Mouse (Mus musculus) cortical plate, adult 2 months (tissue): ENCODE measurements around the gene Pik3r5. TPM values are rescaled to one million over a fixed set of nuclear protein-coding genes. Genes with fewer than 3 reads are reported as not detected.

ENCODE experiments used
- H3K27ac ChIP-seq: fragments of 200-500 bp; 2 replicates; pipeline ENCODE4 v1.5.1; 2012; ENCODE audit warnings: low read length, control low read depth, inconsistent platforms; ENCODE audit not compliant: insufficient read depth
- H3K4me1 ChIP-seq: fragments of 200-500 bp; 2 replicates; pipeline ENCODE4 v1.6.1; 2011; ENCODE audit warnings: low read length; ENCODE audit not compliant: control insufficient read depth, insufficient read depth
- H3K4me3 ChIP-seq: fragments of 200-500 bp; 2 replicates; pipeline ENCODE4 v1.5.1; 2011; ENCODE audit warnings: mild to moderate bottlenecking, low read length, control low read depth; ENCODE audit not compliant: insufficient read depth
- CTCF ChIP-seq: fragments of 200-500 bp; IDR thresholded peaks from 2 replicates; pipeline ENCODE4 v1.5.1; 2011; ENCODE audit warnings: mild to moderate bottlenecking, control low read depth, low read length; ENCODE audit not compliant: insufficient read depth; ENCODE audit errors: extremely low read depth
- POLR2A ChIP-seq: fragments of 200-500 bp; IDR thresholded peaks from 2 replicates; pipeline ENCODE4 v1.6.1; 2011; ENCODE audit warnings: mild to moderate bottlenecking, low read length, control low read depth; ENCODE audit not compliant: insufficient read depth; ENCODE audit errors: extremely low read depth
- polyA plus RNA-seq: library from polyadenylated mRNA; depleted of rRNA; stranded (reverse); fragments of >200 nt; gene quantifications from 2 replicates; pipeline ENCODE4 v1.2.3, GENCODE M21; 2012

Gene Pik3r5
- polyA plus RNA-seq, 1 experiment: 2.6 TPM

DNA sequence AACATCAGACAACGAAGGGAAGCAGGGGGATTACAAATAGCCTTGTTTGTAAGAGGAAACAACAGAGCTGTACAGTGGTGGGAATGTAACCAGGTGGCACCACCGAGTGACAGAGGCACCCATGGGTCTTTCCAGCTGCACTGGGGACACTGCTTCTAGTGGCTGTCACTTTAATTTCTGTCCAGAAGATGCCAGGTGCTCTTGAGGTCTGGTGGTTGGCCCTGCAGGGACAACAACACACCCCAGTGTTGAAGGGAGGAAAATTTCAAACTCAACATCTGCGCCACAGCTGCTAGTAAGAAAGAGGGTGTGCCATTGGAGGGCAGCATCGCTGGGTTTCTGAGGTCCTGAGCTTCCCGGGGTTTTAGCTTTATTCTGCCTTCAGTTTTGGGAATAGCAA, 1.3 kb upstream of the Pik3r5 start:
- Histone ChIP-seq H3K4me3 (no peak overlapping the region), H3K4me1 (no peaks in the 10 kb centered on the region), H3K27ac (no peak overlapping the region)
- TF ChIP-seq CTCF (no peak), POLR2A (no peak)

DNA sequence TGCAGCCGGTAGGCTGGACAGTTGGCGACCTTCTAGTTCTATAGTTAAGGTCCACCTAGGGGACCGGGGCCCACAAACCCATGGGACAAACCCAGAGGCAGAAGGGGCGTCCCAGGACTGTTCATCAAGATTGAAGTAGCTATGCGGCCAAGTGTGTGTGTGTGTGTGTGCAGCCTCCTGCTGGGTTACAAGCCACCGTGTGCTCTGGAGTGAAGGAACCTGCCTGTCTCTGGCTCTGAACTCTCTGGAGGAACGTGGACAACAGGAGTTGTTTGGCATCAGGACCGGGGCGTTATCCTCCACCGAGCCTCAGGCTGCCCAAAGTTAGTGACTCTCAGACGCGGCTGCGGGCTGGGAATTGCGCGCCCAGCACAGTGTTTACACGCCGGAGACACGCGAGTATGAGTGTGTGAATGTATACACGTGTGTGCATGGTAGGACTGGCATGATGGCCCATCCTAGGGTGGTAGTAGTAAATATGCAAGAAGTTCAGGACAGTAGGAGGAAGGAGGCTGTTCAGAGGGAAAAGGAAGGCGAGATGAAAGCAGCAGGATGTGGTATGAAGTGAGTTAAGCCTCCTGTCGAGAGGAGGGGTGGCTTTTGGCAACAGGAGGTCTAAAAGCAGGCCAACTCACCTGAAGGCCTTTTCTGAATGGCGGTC, 570 bp downstream of the Pik3r5 start:
- no peak overlapping the region for H3K27ac ChIP-seq
- H3K4me1 ChIP-seq: no peaks in the 10 kb centered on the region
- H3K4me3 ChIP-seq: peak overlapping the region; percentile 18
- no peak for TF ChIP-seq POLR2A
- no peak for TF ChIP-seq CTCF

DNA sequence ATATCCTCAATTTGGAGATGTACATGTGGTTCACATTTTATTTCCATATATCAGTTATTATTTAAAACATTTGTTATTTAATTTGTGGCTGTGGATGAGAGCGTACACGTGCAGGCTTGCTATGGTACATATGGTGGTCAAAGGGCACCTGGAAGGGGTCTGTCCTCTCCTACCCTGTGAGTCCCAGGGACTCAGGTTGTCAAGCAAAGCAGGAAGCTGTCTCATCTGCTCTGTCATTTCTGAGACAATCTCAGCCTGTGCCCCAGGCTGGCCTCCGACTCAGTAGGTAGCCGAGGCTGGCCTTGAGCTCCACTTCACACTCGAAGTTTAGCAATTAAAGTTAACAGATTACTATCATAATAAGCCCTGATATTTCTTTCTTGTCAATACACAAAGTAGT, 1.6 kb downstream of the Pik3r5 start:
- Histone ChIP-seq H3K4me1 (no peaks in the 10 kb centered on the region), H3K27ac (no peak overlapping the region), H3K4me3 (no peak overlapping the region)
- TF ChIP-seq CTCF (no peak), POLR2A (no peak)

DNA sequence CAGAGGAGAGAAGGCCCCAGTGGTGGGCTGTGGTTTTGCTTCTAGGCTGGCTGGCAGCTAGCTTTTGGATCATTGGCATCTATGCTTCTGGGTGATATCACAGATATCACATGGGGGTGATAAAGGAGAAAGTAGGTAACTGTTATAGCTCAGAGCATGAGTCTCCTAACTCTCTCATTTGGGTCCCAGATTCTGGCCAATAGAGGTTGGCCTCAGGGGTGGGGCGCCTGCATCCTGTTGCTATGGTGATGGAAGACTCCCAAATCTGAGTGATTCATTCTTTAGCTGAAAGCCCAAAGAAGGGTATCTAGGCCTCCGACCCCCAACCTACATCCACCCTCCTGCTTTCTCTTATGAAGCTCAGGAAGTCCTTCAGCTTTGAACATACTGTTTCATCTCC, 2.8 kb downstream of the Pik3r5 start:
- no peak for TF ChIP-seq CTCF
- no peak for TF ChIP-seq POLR2A
- no peak overlapping the region for H3K4me3 ChIP-seq
- H3K27ac ChIP-seq: no peak overlapping the region
- H3K4me1 ChIP-seq: no peaks in the 10 kb centered on the region

DNA sequence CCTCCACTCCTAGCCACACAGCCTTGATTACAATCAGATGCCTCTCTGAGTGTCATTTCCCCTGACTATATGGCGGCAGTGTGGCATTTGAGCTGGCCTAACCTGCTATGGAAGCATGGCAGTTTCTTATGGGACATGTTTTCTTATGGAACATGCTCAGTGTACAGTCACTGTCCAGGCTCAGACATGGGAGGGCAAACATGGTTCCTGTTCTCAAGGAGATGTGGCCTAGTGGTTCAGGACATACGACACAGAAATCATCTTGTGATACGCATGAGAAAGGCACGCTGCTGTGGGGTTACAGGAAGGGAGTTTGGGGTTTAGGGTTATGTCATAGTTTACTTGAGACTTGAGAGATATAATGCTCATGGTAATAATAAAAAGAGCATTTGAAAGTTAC, 3.7 kb downstream of the Pik3r5 start:
- Histone ChIP-seq H3K4me3 (no peak overlapping the region), H3K4me1 (no peaks in the 10 kb centered on the region), H3K27ac (no peak overlapping the region)
- no peak for TF ChIP-seq POLR2A

DNA sequence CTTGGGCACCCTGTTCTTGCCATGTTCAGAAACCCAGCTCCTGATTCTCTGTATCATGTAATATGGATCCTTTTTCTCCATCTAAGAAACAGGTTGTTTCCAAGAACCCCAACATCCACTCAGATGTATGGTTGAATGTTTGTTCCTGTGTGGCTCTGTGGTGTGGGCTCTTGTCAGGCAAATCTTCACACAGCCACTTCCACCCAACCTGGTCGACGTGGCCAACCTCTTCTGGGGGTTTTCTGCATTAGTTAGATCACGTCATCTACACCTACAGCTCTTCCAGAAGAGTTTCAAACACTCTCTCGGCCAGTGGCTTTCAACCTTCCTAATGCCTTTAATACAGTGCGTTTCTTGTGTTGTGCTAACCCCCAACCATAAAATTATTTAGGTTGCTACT, 4.5 kb downstream of the Pik3r5 start:
- no peak overlapping the region for H3K4me3 ChIP-seq
- H3K4me1 ChIP-seq: no peaks in the 10 kb centered on the region
- TF ChIP-seq CTCF (no peak), POLR2A (no peak)
- no peak overlapping the region for H3K27ac ChIP-seq

DNA sequence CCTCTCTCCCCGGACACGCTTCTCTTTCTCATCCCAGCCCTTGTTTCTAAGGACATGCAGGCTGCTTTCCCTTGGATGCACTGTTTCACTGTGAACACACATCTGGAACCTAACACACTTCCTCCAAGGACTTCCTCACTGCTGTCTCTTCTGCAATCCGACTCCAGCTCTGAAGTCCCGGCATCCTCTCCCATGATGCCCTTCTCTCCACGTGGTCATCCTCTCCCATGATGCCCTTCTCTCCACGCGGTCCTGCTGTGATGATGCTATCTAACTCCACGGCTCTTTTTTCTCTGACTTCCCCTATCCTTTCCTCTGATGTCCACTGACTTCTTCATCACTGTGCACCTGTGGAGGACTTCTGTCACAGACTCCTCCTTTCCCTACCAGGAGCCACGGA, 8.2 kb downstream of the Pik3r5 start:
- TF ChIP-seq POLR2A (no peak), CTCF (no peak)
- no peaks in the 10 kb centered on the region for H3K4me1 ChIP-seq
- H3K4me3 ChIP-seq: no peak overlapping the region
- no peak overlapping the region for H3K27ac ChIP-seq

DNA sequence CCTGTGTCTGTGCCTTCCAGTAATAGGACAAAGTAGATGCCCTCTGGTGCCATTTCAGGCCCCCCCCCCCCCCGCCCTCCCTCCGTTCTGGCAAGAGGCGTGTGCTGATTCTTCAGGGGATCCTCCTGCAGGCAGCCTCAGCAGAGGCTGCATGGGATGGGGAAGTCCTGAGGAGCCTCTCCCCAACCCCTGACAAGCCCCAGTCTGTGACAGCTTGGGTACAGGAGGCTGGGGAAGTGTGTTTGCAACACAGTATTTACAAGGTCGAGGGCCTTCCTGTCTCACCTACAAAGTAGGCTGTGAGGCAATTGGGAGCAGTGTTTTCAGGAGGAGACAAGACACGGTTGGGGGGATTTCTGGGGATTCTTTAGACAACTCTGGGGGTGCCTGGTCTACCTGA, 9.0 kb downstream of the Pik3r5 start:
- Histone ChIP-seq H3K4me1 (no peaks in the 10 kb centered on the region), H3K27ac (no peak overlapping the region)
- no peak for TF ChIP-seq CTCF
- no peak for TF ChIP-seq POLR2A

DNA sequence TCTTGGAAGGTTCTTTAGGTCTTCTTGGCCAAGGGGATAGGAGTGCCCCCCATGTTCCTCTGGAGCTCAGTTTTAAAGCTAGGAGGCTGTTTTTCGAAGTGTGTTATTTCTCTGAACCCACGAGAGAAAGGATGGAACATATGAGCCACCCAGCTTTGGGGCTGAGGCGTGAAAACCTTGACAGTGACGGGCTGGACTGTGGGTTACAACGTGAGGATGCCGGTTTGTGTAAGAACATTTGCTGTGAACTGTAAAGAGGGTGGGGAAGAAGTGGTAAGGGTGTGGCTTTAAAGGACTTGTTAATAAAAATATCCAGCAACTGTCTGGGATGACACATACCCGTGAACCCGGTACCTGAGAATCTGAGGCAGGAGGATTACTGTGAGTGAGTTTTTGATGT, 10.4 kb downstream of the Pik3r5 start:
- no peak overlapping the region for H3K27ac ChIP-seq
- TF ChIP-seq POLR2A: no peak
- TF ChIP-seq CTCF: no peak

More for the DNA sequence above, 9.0 kb downstream of the Pik3r5 start:
- H3K4me3 ChIP-seq: no peak overlapping the region

DNA sequence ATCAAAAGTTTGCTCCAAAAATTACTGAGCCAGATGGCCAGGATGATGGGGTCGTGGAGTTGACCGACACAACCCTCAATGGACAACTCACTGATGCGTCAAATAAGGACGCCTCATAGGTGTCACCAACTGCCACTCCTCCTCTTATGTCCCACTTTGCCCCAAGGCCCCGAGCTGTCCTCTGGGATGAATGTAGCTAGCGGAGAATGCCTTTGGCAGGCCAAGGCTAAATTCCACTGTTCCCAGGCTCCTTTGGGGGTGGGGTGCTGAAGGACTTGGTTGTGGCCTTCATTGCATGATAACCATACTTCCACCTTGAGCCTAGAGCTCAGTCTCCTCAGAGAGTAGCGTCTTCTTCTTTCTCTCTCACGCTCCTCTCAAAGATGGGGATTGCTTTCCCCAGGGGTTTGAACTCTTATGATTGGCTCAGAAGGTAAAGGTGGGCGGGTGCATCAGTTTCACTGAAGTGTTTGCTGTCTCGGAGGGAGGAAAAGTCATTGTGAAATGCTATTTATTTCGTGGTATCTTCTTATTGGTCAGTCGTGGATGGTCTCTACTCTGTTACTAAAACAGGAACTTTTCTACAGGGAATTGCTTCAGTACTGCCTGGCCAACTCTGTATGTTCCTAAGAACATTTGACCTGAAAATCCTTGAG, 11.2 kb downstream of the Pik3r5 start:
- Histone ChIP-seq H3K4me3 (no peak overlapping the region), H3K27ac (no peak overlapping the region), H3K4me1 (no peaks in the 10 kb centered on the region)
- TF ChIP-seq CTCF: no peak

More for the DNA sequence above, 10.4 kb downstream of the Pik3r5 start:
- Histone ChIP-seq H3K4me3 (no peak overlapping the region), H3K4me1 (no peaks in the 10 kb centered on the region)
